Mouse (Mus musculus): Measurements from ENCODE around the gene Chodl. TPM values are rescaled to one million over a fixed set of nuclear protein-coding genes. Genes with fewer than 3 reads are reported as not detected.

Chodl gene
- 1.7 TPM for polyA plus RNA-seq (2015; fragmentation: Illumina TruSeq; extraction: RNeasy Lipid Tissue Mini Kit (QIAGEN cat#74804); ENCODE audit: low read depth, low replicate concordance)

DNA sequence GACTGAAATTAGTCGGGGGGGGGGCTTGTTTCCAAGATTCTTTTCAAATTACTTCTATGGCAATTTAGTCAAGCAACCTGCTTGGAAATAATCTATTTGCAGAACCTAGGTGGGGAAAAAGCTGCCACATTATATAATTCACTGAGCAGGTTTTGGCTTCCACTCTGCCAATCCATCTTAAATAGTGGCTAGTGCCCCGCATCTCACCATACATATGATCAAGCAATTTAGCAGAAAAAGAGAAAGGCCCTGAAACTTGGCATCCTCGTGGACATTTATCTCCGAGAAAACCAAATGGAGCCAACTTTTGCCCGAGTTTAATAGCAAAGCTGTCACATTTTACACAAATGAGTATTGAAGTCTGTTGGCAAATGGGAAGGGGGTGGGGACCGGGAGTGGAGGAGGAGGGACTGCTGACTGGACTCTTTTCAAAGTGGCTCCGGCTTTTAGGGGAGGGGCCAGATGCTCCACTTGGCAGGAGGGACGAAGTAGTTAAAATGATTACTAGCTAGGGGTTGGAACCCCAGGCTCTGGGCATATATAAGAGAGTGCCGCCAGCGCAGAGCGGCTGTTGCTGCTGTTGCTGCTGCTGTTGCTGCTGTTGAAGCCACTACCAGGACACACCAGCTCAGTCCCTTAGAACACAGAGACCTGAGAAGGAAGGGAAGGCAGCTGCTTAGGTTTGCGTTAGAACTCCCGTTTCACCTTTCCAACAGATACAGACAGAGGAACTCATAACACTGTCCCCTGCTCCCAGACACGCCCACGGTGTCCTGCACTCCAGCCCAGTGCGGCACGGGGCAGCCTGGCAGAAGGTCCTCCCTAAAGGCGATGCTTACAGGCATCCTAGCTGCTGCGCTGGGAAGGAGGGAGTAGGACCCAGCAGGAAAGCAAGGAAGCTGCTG, at the start of gene Chodl:
Gene Chodl, plus strand, starts transcription at position 567 of the 905 bp plus-strand sequence.

Other genes starting within 250 kb of the Chodl start
- gene Tmprss15, start 160.1 kb downstream of the Chodl start, polyA plus RNA-seq (2015; fragmentation: Illumina TruSeq; extraction: RNeasy Lipid Tissue Mini Kit (QIAGEN cat#74804); ENCODE audit: low read depth, low replicate concordance) = not detected